In the genomic region with DNA sequence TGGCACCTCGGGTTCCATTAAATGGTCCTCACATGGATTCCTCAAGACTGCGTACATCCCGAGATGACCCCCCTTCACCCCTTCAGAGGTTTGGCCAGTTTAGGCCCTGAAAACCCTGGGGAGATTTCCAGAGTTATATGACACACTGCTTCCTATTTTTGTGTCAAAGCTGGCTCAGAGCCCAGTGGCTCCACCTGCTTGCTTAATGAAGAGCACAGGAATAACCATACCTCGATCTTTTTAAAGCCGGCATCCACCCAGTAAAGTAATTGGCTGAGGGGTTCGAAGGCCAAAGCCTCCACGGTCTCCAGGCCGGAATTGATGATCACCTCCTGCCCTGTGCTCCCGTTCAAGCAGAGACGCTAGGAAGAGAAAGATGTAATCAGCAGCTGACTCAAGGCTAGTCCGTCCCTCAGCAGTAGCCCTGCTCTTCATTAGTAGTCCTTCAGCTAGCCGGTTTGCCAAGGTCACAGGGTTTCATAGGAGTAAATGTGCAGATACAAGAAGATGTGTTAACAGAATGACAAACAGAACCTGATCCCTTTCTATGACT, we compare ENCODE assay signal across 11 mouse cellular contexts.
DNase-seq lines count a peak whose midpoint lies in the region; ATAC-seq and TF ChIP-seq lines count a peak whose summit lies in the region.
"Had no signal": no experiment of that assay in that cellular context is flagged by ENCODE, and none has a peak within 500 bp of the region (broad histone marks: within the 10 kb centered on the region; RNA-seq: fewer than 3 reads in every experiment).

No protein-coding gene starts in this region.

- no peak overlapping the region for H3K9ac ChIP-seq in forebrain, postnatal 0 days
- no peak overlapping the region for H3K9ac ChIP-seq in forebrain, embryonic 16.5 days (replicated peaks; ENCODE audit: low read depth, low read length)

- H3K27ac ChIP-seq in forebrain, postnatal 0 days (ENCODE audit: low read depth, low read length): no peak overlapping the region
- no peak overlapping the region for H3K27ac ChIP-seq in forebrain, embryonic 16.5 days (ENCODE audit: low read length)

- no peak for TF ChIP-seq CTCF in forebrain, postnatal 0 days (IDR thresholded peaks at IDR 0.05; ENCODE audit: low read depth)

- H3K9me3 ChIP-seq in forebrain, postnatal 0 days (ENCODE audit: low read length): no peaks in the 10 kb centered on the region
- H3K9me3 ChIP-seq in forebrain, embryonic 16.5 days (ENCODE audit: control insufficient read depth, low read length): no peaks in the 10 kb centered on the region

- H3K36me3 ChIP-seq in forebrain, postnatal 0 days (ENCODE audit: insufficient read depth): peaks cover 9% of the 10 kb centered on the region; the same call in 1 of the 2 replicates
- peaks cover 4% of the 10 kb centered on the region; the same call in 1 of the 2 replicates for H3K36me3 ChIP-seq in forebrain, embryonic 16.5 days (ENCODE audit: control insufficient read depth, insufficient read depth)

- peak; percentile 26 for DNase-seq in forebrain, postnatal 0 days
- peak; percentile 31 for DNase-seq in kidney, postnatal 10 days
- no peak for DNase-seq in kidney, adult 18-20 months
- DNase-seq in right cerebral cortex, postnatal 14 days: peak; percentile 23
- DNase-seq in right cerebral cortex, postnatal 36 days (ENCODE audit: low spot score in 2 of 2): no peak
- DNase-seq in yolk sac, embryonic 10.5 days (ENCODE audit: low spot score): peak; percentile 4
- DNase-seq in spleen, postnatal 36 days (ENCODE audit: low spot score in 2 of 2): no peak
- DNase-seq: embryo, embryonic 11 days; liver; retina, postnatal 1 day had no signal

- H3K27me3 ChIP-seq in forebrain, postnatal 0 days (ENCODE audit: insufficient read depth, low read length): no peaks in the 10 kb centered on the region
- no peaks in the 10 kb centered on the region for H3K27me3 ChIP-seq in forebrain, embryonic 16.5 days (replicated peaks; ENCODE audit: control insufficient read depth, insufficient read depth, low read length)

- H3K4me1 ChIP-seq in forebrain, postnatal 0 days (ENCODE audit: insufficient read depth): no peaks in the 10 kb centered on the region
- H3K4me1 ChIP-seq in forebrain, embryonic 16.5 days (replicated peaks; ENCODE audit: control insufficient read depth, insufficient read depth, low read length): peaks cover 9% of the 10 kb centered on the region

- WGBS in forebrain, postnatal 0 days: 73% methylated on average over 12 of the region's 12 CpGs
- 76% methylated on average over 12 of the region's 12 CpGs for WGBS in forebrain, embryonic 16.5 days

- ATAC-seq in forebrain, postnatal 0 days: no peak
- no peak for ATAC-seq in forebrain, embryonic 16.5 days

- H3K4me2 ChIP-seq in forebrain, postnatal 0 days (ENCODE audit: low read depth): no peak overlapping the region
- no peak overlapping the region for H3K4me2 ChIP-seq in forebrain, embryonic 16.5 days (ENCODE audit: low read length)

- no peak overlapping the region for H3K4me3 ChIP-seq in forebrain, postnatal 0 days (ENCODE audit: low read depth, low read length)
- H3K4me3 ChIP-seq in forebrain, embryonic 16.5 days (replicated peaks; ENCODE audit: low read length): no peak overlapping the region

Comparison
In these comparisons a context has a peak if more than half of its experiments do, and no peak if none do; other contexts are left out.
1. DNase-seq: peak in forebrain, postnatal 0 days (single experiment), kidney, postnatal 10 days (single experiment), right cerebral cortex, postnatal 14 days (single experiment) and yolk sac, embryonic 10.5 days (single experiment); none in kidney, adult 18-20 months (single experiment), right cerebral cortex, postnatal 36 days (0 of 2) and spleen, postnatal 36 days (0 of 2).